Mouse (Mus musculus): Measurements from ENCODE around the gene Polr3b.

- TF ChIP-seq POLR2A (IDR thresholded peaks at IDR 0.05; ENCODE audit: borderline replicate concordance, control insufficient read depth, low read depth, low read length) = no peak
- TF ChIP-seq CTCF (IDR thresholded peaks at IDR 0.05; ENCODE audit: control insufficient read depth, insufficient read depth, low read length) = no peak
Measured at GRCm38 (mm10) chr10:84712532-84712931, 90.4 kb downstream of the Polr3b start.

All from bone marrow, adult 2 months (tissue).